17 mouse cellular contexts compared by ENCODE assay signal in the genomic region with DNA sequence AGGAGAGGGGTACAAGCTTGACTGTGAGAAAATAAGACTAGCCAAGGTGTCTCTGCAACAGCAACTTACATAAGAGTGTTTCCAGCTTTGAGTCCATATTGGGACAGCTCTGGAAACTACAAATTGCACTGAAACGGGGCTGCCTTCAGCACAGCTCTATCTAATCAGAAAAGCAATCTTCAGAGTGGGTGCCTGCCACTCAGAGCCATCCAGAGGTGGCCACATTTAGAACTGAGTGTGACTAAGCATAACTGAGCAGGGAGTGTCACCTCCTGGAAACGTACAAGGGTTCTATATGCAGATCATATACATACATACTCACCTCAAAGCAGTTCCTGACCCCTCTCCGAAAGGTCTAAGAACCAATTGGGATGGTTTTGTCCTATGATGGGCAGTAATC.
A peak's percentile ranks its signal among the peaks of the same experiment; 100 is the strongest.
DNase-seq lines count a peak whose midpoint lies in the region; ATAC-seq and TF ChIP-seq lines count a peak whose summit lies in the region.
"Had no signal": no experiment of that assay in that cellular context is flagged by ENCODE, and none has a peak within 500 bp of the region (broad histone marks: within the 10 kb centered on the region; RNA-seq: fewer than 3 reads in every experiment).

No protein-coding gene starts in this region.

- no peak for TF ChIP-seq CTCF in heart, postnatal 0 days (IDR thresholded peaks at IDR 0.05; ENCODE audit: low read depth)

- H3K9me3 ChIP-seq in heart, postnatal 0 days (replicated peaks; ENCODE audit: control insufficient read depth, low read length) = no peaks in the 10 kb centered on the region
- no peaks in the 10 kb centered on the region for H3K9me3 ChIP-seq in liver, embryonic 15.5 days (replicated peaks)
- no peaks in the 10 kb centered on the region for H3K9me3 ChIP-seq in forebrain, embryonic 16.5 days (ENCODE audit: control insufficient read depth, low read length)
- H3K9me3 ChIP-seq: forebrain, embryonic 13.5 days; lung, embryonic 15.5 days had no signal

- no peak overlapping the region for H3K4me2 ChIP-seq in heart, postnatal 0 days (ENCODE audit: low read depth, low read length)
- H3K4me2 ChIP-seq in liver, embryonic 15.5 days = 0 out of 2 replicates have a peak overlapping the region, but pooled peaks have one; percentile 6
- no peak overlapping the region for H3K4me2 ChIP-seq in forebrain, embryonic 16.5 days (ENCODE audit: low read length)
- H3K4me2 ChIP-seq: forebrain, embryonic 13.5 days; heart, embryonic 11.5 days; lung, embryonic 15.5 days had no signal

- 43% methylated on average over 3 of the region's 3 CpGs for WGBS in heart, postnatal 0 days
- 25% methylated on average over 3 of the region's 3 CpGs for WGBS in liver, embryonic 15.5 days (ENCODE audit: insufficient replicate concordance)
- WGBS in forebrain, embryonic 16.5 days = 90% methylated on average over 3 of the region's 3 CpGs

- ATAC-seq in heart, postnatal 0 days (ENCODE audit: insufficient read depth, low read depth) = no peak
- peak; percentile 39; the same call in 1 of the 2 replicates for ATAC-seq in common myeloid progenitor, adult 5-6 weeks (replicated peaks; ENCODE audit: low read depth, poor library complexity, severe bottlenecking)
- peak; percentile 86 for ATAC-seq in liver, embryonic 15.5 days (ENCODE audit: insufficient read depth)
- no peak for ATAC-seq in forebrain, embryonic 16.5 days
- ATAC-seq: CD4-positive, CD25-positive, alpha-beta regulatory T cell, adult 4 months; forebrain, embryonic 13.5 days; hindbrain, embryonic 16.5 days; midbrain, embryonic 16.5 days had no signal

- no peak overlapping the region for H3K9ac ChIP-seq in heart, postnatal 0 days (replicated peaks; ENCODE audit: low read depth, low read length)
- no peak overlapping the region for H3K9ac ChIP-seq in liver, embryonic 15.5 days
- H3K9ac ChIP-seq in forebrain, embryonic 16.5 days (replicated peaks; ENCODE audit: low read depth, low read length) = no peak overlapping the region
- H3K9ac ChIP-seq: forebrain, embryonic 13.5 days; lung, embryonic 15.5 days had no signal

- intact Hi-C loops in heart, postnatal 14 days (cut with DNase I) = no loop called here

- no peak overlapping the region for H3K4me3 ChIP-seq in heart, postnatal 0 days (ENCODE audit: low read depth, low read length)
- H3K4me3 ChIP-seq in liver, embryonic 15.5 days (replicated peaks) = no peak overlapping the region
- no peak overlapping the region for H3K4me3 ChIP-seq in forebrain, embryonic 16.5 days (replicated peaks; ENCODE audit: low read length)
- H3K4me3 ChIP-seq: forebrain, embryonic 13.5 days; lung, embryonic 15.5 days had no signal

- DNase-seq in heart, postnatal 0 days (ENCODE audit: low spot score) = no peak
- DNase-seq in heart, postnatal 14 days = no peak
- peak; percentile 52 for DNase-seq in brain, adult 2 months (ENCODE audit: low read depth, low spot score)
- no peak for DNase-seq in cerebellum, adult 18-20 months
- DNase-seq: adrenal gland, postnatal 14 days; kidney, adult 8-10 months; kidney, postnatal 4 days; left cerebral cortex, postnatal 4 days had no signal

- peak overlapping the region; percentile 3; the same call in 1 of the 2 replicates for H3K27ac ChIP-seq in heart, postnatal 0 days (ENCODE audit: low read depth)
- H3K27ac ChIP-seq in liver, embryonic 15.5 days (replicated peaks) = no peak overlapping the region
- no peak overlapping the region for H3K27ac ChIP-seq in forebrain, embryonic 16.5 days (ENCODE audit: low read length)
- H3K27ac ChIP-seq: forebrain, embryonic 13.5 days; lung, embryonic 15.5 days had no signal

- H3K36me3 ChIP-seq in heart, postnatal 0 days (replicated peaks; ENCODE audit: control insufficient read depth, insufficient read depth, low read length) = peaks cover 22% of the 10 kb centered on the region
- peaks cover 12% of the 10 kb centered on the region for H3K36me3 ChIP-seq in liver, embryonic 15.5 days (replicated peaks)
- peaks cover 2% of the 10 kb centered on the region; the same call in 1 of the 2 replicates for H3K36me3 ChIP-seq in forebrain, embryonic 16.5 days (ENCODE audit: control insufficient read depth, insufficient read depth)
- H3K36me3 ChIP-seq: lung, embryonic 15.5 days had no signal

- H3K27me3 ChIP-seq in heart, postnatal 0 days (ENCODE audit: control insufficient read depth, insufficient read depth, low read length) = no peaks in the 10 kb centered on the region
- no peaks in the 10 kb centered on the region for H3K27me3 ChIP-seq in liver, embryonic 15.5 days
- no peaks in the 10 kb centered on the region for H3K27me3 ChIP-seq in forebrain, embryonic 16.5 days (replicated peaks; ENCODE audit: control insufficient read depth, insufficient read depth, low read length)
- H3K27me3 ChIP-seq: forebrain, embryonic 13.5 days; lung, embryonic 15.5 days had no signal

- no peak for TF ChIP-seq EP300 in heart, postnatal 0 days (IDR thresholded peaks at IDR 0.05; ENCODE audit: low read depth)

- H3K4me1 ChIP-seq in heart, postnatal 0 days (ENCODE audit: control insufficient read depth, insufficient read depth) = peaks cover 45% of the 10 kb centered on the region
- peaks cover 29% of the 10 kb centered on the region for H3K4me1 ChIP-seq in liver, embryonic 15.5 days (replicated peaks)
- peaks cover 10% of the 10 kb centered on the region for H3K4me1 ChIP-seq in forebrain, embryonic 16.5 days (replicated peaks; ENCODE audit: control insufficient read depth, insufficient read depth, low read length)

Comparison
In these comparisons a context has a peak if more than half of its experiments do, and no peak if none do; other contexts are left out.
1. ATAC-seq: peak in common myeloid progenitor, adult 5-6 weeks (single experiment) and liver, embryonic 15.5 days (single experiment); none in heart, postnatal 0 days (single experiment) and forebrain, embryonic 16.5 days (single experiment).